Mouse (Mus musculus) limb, embryonic 10.5 days (tissue): ENCODE data around the gene Zfp300. TPM values are rescaled to one million over a fixed set of nuclear protein-coding genes. Genes with fewer than 3 reads are reported as not detected.

Experiments used
- DNase-seq: peaks from one replicate; pipeline ENCODE4 v3.0.0-alpha.2; 2017; ENCODE audit warnings: low spot score
- H3K27ac ChIP-seq: fragments of 300-500 bp; sonication (generic); 2 replicates; pipeline ENCODE4 v1.5.1; 2016; ENCODE audit warnings: mild to moderate bottlenecking
- H3K27me3 ChIP-seq: fragments of 300-500 bp; sonication (generic); 2 replicates; pipeline ENCODE4 v1.6.1; 2016; ENCODE audit warnings: low read depth, mild to moderate bottlenecking; ENCODE audit not compliant: poor library complexity, severe bottlenecking
- H3K36me3 ChIP-seq: fragments of 300-500 bp; sonication (generic); 2 replicates; pipeline ENCODE4 v1.6.1; 2016; ENCODE audit warnings: mild to moderate bottlenecking, moderate library complexity
- H3K4me1 ChIP-seq: fragments of 300-500 bp; sonication (generic); 2 replicates; pipeline ENCODE4 v1.6.1; 2016
- H3K4me3 ChIP-seq: fragments of 300-500 bp; sonication (generic); 2 replicates; pipeline ENCODE4 v1.5.1; 2016; ENCODE audit warnings: mild to moderate bottlenecking, moderate library complexity
- H3K9me3 ChIP-seq: fragments of 300-500 bp; sonication (generic); replicated peaks from 2 replicates; pipeline ENCODE4 v1.6.1; 2016; ENCODE audit warnings: mild to moderate bottlenecking
- WGBS: fragments of 180-500 bp; shearing (Covaris S2); methylation state at CpG from one replicate; pipeline ENCODE4 v1.1.7; 2016; 5-methylcytosine and 5-hydroxymethylcytosine counted together
- polyA plus RNA-seq: library from polyadenylated mRNA; unstranded; fragments of >200 nt; fragmentation: Nextera tagmentation; extraction: Ambion mirVana; gene quantifications from 2 replicates; pipeline ENCODE4 v1.2.1, GENCODE M21; 2016

Zfp300 gene
- 1.3 and 1.6 TPM in 2 replicates for polyA plus RNA-seq

GRCm38 (mm10) chrX:21088983-21089866, at the start of gene Zfp300:
TSS of gene Zfp300 (minus strand) at chrX:21089527.
- peak; percentile 52 for DNase-seq
- whole genome bisulfite sequencing, result 16% methylated on average over 27 of the region's 27 CpGs
- Histone ChIP-seq H3K4me1 (no peaks in the 10 kb centered on the region), H3K27ac (peak within 1 kb of the TSS; percentile 30; the same call in 1 of the 2 replicates), H3K27me3 (no peaks in the 10 kb centered on the region), H3K9me3 (no peaks in the 10 kb centered on the region), H3K4me3 (peak within 1 kb of the TSS; percentile 52), H3K36me3 (no peaks in the 10 kb centered on the region)

DNA sequence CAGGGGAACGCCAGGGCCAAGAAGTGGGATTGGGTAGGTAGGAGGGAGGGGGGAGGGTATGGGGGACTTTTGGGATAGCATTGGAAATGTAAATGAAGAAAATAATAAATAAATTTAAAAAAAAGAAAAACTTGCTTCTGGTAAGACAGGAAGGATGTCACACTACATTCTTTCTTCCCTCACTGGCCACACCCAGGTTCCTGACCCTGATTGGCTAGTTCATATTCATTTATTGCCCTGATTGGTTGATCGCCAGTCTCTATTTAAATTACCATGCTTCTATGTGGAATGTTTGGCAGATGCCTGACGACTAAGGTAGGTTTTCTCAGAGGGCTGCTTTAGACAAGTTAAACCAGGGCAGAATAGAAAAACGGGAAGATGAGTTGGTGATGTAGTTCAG, 26.2 kb upstream of the Zfp300 start, which contains the start of gene Ssxa1:
Gene Ssxa1, plus strand, starts transcription at position 301 of the 400 bp plus-strand sequence.
- Histone ChIP-seq H3K4me3 (no peak within 1 kb of the TSS), H3K27me3 (no peaks in the 10 kb centered on the region), H3K27ac (no peak within 1 kb of the TSS), H3K36me3 (no peaks in the 10 kb centered on the region), H3K4me1 (no peaks in the 10 kb centered on the region), H3K9me3 (no peaks in the 10 kb centered on the region)
- 84% methylated on average over 4 of the region's 4 CpGs for WGBS
- DNase-seq, result no peak

- H3K4me3 ChIP-seq, result peak overlapping the region; percentile 52
- no peaks in the 10 kb centered on the region for H3K36me3 ChIP-seq
- H3K9me3 ChIP-seq, result no peaks in the 10 kb centered on the region
- H3K4me1 ChIP-seq, result no peaks in the 10 kb centered on the region
- WGBS, result 53% methylated on average over 7 of the region's 7 CpGs
- no peaks in the 10 kb centered on the region for H3K27me3 ChIP-seq
- no peak overlapping the region for H3K27ac ChIP-seq
- no peak for DNase-seq
These were observed 526 bp upstream of the Zfp300 start for GRCm38 (mm10) chrX:21089867-21090239.

DNA sequence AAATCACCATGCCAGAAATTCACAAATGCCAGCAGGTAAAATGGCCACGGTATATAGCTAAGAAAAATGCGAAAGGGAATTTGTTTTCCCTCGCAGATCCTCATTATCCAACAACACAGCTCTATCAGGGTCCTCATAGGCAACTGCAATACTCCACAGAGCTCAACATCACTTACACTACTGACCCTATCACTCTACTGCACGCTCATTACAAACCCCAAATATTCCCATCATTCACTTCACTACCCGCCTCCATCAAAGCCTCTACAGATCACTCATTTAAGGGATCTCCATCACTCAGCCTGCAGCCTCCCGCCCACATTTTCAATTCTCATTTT, 713 bp downstream of the Zfp300 start:
- Histone ChIP-seq H3K27ac (no peak overlapping the region), H3K9me3 (no peaks in the 10 kb centered on the region), H3K36me3 (no peaks in the 10 kb centered on the region), H3K27me3 (no peaks in the 10 kb centered on the region), H3K4me1 (no peaks in the 10 kb centered on the region), H3K4me3 (peak overlapping the region; percentile 52)
- 23% methylated on average over 6 of the region's 6 CpGs for WGBS
- no peak for DNase-seq

- Histone ChIP-seq H3K36me3 (no peaks in the 10 kb centered on the region), H3K9me3 (no peaks in the 10 kb centered on the region), H3K27me3 (no peaks in the 10 kb centered on the region), H3K27ac (no peak within 1 kb of the TSS), H3K4me3 (no peak within 1 kb of the TSS), H3K4me1 (no peaks in the 10 kb centered on the region)
- no peak for DNase-seq
These were observed 21.2 kb downstream of the Zfp300 start, which contains the start of gene Spaca5 for GRCm38 (mm10) chrX:21068106-21068505. TSS of gene Spaca5 (plus strand) at chrX:21068406.

GRCm38 (mm10) chrX:21062544-21062890, 26.8 kb downstream of the Zfp300 start:
- H3K4me3 ChIP-seq, result peak overlapping the region; percentile 56
- H3K27ac ChIP-seq, result 0 out of 2 replicates have a peak overlapping the region, but pooled peaks have one; percentile 61
- 75% methylated on average over 3 of the region's 3 CpGs for WGBS
- no peaks in the 10 kb centered on the region for H3K9me3 ChIP-seq
- H3K27me3 ChIP-seq, result no peaks in the 10 kb centered on the region
- DNase-seq, result no peak
- H3K36me3 ChIP-seq, result no peaks in the 10 kb centered on the region
- H3K4me1 ChIP-seq, result no peaks in the 10 kb centered on the region

- no peaks in the 10 kb centered on the region for H3K9me3 ChIP-seq
- peak within 1 kb of the TSS; percentile 61; the same call in 1 of the 2 replicates for H3K27ac ChIP-seq
- no peaks in the 10 kb centered on the region for H3K27me3 ChIP-seq
- 13% methylated on average over 25 of the region's 25 CpGs for WGBS
- H3K36me3 ChIP-seq, result no peaks in the 10 kb centered on the region
- no peaks in the 10 kb centered on the region for H3K4me1 ChIP-seq
- peak within 1 kb of the TSS; percentile 56 for H3K4me3 ChIP-seq
- peak; percentile 61 for DNase-seq
These were observed 27.3 kb downstream of the Zfp300 start, which contains the start of gene Zfp182 for GRCm38 (mm10) chrX:21061866-21062543. TSS of gene Zfp182 (minus strand) at chrX:21062316.

DNA sequence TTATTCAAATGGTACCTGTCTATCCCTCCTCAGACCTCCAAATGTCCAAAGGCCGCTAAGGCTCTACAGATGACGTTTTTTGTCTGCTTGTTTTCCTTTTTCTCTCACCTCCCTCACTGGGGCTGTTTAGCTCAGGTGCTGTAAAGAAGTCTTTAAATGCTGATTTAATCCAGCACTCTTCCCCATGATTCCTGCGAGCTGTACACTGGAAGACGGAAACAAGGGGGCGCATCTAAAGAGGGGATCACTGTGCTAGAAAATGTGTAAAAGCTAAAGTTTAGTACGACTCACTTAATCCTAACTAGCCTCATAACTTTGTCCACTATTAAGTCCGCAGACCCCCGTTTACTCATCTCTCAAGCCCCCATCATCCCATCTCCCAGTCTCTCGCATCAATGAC, 27.9 kb downstream of the Zfp300 start:
- DNase-seq, result peak; percentile 29
- Histone ChIP-seq H3K36me3 (no peaks in the 10 kb centered on the region), H3K27ac (peak overlapping the region; percentile 61; the same call in 1 of the 2 replicates), H3K4me3 (peak overlapping the region; percentile 56), H3K9me3 (no peaks in the 10 kb centered on the region), H3K4me1 (no peaks in the 10 kb centered on the region), H3K27me3 (no peaks in the 10 kb centered on the region)
- 17% methylated on average over 9 of the region's 9 CpGs for WGBS

Other genes starting within 250 kb of the Zfp300 start
- 12.8 and 13.5 TPM in 2 replicates for gene Timp1, start 219.4 kb downstream of the Zfp300 start, polyA plus RNA-seq
- 0.13 and 0.14 TPM in 2 replicates for gene Syn1, start 168.5 kb downstream of the Zfp300 start, polyA plus RNA-seq
- 3.5 and 3.8 TPM in 2 replicates for gene Cfp, start 158.0 kb downstream of the Zfp300 start, polyA plus RNA-seq
- gene Elk1, start 138.9 kb downstream of the Zfp300 start, polyA plus RNA-seq, result 13.8 and 17.7 TPM in 2 replicates
- gene Uxt, start 127.5 kb downstream of the Zfp300 start, polyA plus RNA-seq, result 65.6 and 68.2 TPM in 2 replicates
- 4.0 and 5.0 TPM in 2 replicates for gene Zfp182, start 27.2 kb downstream of the Zfp300 start, polyA plus RNA-seq
- not detected in 2 replicates for gene Spaca5, start 21.1 kb downstream of the Zfp300 start, polyA plus RNA-seq
- not detected in 2 replicates for gene Ssxa1, start 26.3 kb upstream of the Zfp300 start, polyA plus RNA-seq
- gene Gm21876, start 86.1 kb upstream of the Zfp300 start, polyA plus RNA-seq, result not detected in 2 replicates